Mouse (Mus musculus): ENCODE data around the gene Itm2b.

DNA sequence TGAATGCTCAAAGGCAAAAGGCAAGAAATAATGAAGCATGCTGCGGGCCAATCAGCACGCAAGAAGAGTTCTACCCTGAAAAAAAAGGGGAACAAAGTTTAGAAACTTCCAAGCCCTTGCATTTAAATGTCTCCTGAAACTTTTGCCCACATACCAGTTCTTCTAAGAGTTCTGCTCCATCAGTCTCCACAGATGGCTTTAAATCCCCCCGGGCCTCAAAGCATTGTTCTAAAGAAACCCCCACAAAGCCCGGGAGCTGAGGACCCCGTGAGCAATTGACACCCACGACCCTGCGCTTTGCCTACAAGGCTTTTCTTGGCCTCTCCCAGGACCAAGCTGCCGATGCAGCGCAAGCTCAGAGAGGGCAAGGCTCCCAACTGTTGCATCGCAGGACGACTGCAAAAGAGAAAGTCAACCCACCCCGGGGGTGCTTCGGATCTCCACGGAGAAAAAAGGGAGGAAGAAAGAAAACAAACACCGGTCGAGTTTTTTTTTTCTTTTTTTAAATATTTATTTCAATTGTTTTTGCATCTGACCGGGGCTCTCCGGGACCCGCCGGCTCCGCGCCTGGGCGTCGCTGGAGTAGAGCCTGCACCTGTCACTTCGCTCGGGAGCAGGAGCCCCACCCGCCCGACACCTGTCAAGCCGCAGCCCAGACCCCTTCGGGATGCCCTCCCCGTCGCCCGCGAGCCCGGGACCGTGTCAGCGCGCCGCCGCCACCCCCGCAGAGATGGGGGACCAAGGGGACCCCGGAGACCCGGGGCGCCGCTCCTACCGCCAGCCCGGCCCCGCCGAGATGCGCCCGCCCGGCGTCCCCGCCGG is 60.2 kb downstream of the Itm2b start:
- TF ChIP-seq CTCF (IDR thresholded peaks at IDR 0.05) (no peak), EP300 (IDR thresholded peaks at IDR 0.05) (no peak)
